Mouse (Mus musculus): ENCODE data around the gene Ep400. TPM values are rescaled to one million over a fixed set of nuclear protein-coding genes. Genes with fewer than 3 reads are reported as not detected.
"Not testable (repeated sequence)": the region's sequence is repeated elsewhere in the genome, so short reads cannot be mapped to it uniquely, and the experiment has no call there.

Gene Ep400
- polyA plus RNA-seq, 1 experiment from 2014 or later, result 21.6 TPM

DNA sequence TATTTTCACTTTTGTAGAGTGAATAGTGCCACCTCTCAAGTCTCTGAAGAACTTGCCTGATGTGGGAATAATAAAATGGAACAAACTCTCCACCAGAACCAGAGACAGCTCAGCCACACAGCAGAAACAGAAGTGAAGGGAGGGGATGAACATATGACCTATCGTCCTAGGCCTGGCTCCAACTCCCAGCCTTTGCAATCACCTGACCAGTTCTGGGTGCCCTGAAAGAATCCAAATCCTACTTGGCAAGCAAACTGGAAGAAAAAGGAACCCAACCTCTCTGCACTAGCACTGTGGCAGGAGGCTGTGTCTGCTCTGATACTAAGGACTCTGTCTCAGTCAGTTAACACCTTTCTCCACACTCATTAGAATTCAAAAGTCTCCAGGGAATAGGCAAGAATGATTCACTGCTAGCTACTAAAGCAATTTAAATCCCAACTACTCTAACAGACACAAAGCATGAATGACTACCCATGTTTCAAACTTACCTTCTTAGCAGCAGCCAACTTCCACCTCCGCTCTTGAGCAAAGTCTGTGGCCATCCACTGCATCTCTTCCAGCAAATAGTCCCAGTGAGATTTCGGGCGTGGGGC is 37.2 kb downstream of the Ep400 start:
- no peaks in the 10 kb centered on the region for H3K27me3 ChIP-seq (ENCODE audit: insufficient read depth, low read length)
- DNase-seq (ENCODE audit: low spot score) (no peak), ATAC-seq (replicated peaks; ENCODE audit: low FRiP score, low read depth) (no peak)
- no peak overlapping the region for H3K27ac ChIP-seq
- 89% methylated on average over 4 of the region's 4 CpGs for WGBS
- no peaks in the 10 kb centered on the region for H3K9me3 ChIP-seq (replicated peaks; ENCODE audit: low read length)
- no peak overlapping the region for H3K4me3 ChIP-seq (replicated peaks; ENCODE audit: low read depth, low read length)
- H3K36me3 ChIP-seq (ENCODE audit: insufficient read depth, low read length), result peaks cover 30% of the 10 kb centered on the region
- no peak overlapping the region for H3K9ac ChIP-seq (ENCODE audit: low read depth, low read length)
- no peak for TF ChIP-seq CTCF (IDR thresholded peaks at IDR 0.05; ENCODE audit: low read depth)
- H3K4me2 ChIP-seq (ENCODE audit: low read length), result no peak overlapping the region
- H3K4me1 ChIP-seq (replicated peaks; ENCODE audit: insufficient read depth, low read length), result no peaks in the 10 kb centered on the region

DNA sequence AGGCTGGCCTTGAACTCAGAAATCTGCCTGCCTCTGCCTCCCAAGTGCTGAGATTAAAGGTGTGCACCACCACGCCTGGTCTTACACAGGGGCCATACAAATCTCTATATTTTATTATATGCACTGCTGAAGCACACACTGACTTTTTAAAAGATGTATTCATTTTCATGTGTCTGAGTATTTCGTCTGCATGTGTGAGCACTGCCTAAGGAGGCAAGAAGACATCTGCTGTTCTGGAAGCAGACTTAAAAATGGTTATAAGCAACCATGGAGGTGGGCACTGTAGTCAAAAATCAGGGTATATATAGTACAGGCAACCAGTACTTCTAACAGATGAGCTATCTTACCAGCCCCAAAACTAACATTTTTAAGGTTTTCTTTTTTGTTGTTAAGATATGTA is 39.3 kb downstream of the Ep400 start:
- no peaks in the 10 kb centered on the region for H3K4me1 ChIP-seq (replicated peaks; ENCODE audit: insufficient read depth, low read length)
- no peak overlapping the region for H3K9ac ChIP-seq (ENCODE audit: low read depth, low read length)
- ATAC-seq (replicated peaks; ENCODE audit: low FRiP score, low read depth), result no peak
- H3K27ac ChIP-seq, result no peak overlapping the region
- no peaks in the 10 kb centered on the region for H3K27me3 ChIP-seq (ENCODE audit: insufficient read depth, low read length)
- no peak for TF ChIP-seq CTCF (IDR thresholded peaks at IDR 0.05; ENCODE audit: low read depth)
- no peaks in the 10 kb centered on the region for H3K9me3 ChIP-seq (replicated peaks; ENCODE audit: low read length)
- H3K4me2 ChIP-seq (ENCODE audit: low read length), result no peak overlapping the region
- peaks cover 47% of the 10 kb centered on the region for H3K36me3 ChIP-seq (ENCODE audit: insufficient read depth, low read length)
- H3K4me3 ChIP-seq (replicated peaks; ENCODE audit: low read depth, low read length), result no peak overlapping the region
- 90% methylated on average over 2 of the region's 2 CpGs for WGBS
- DNase-seq (ENCODE audit: low spot score), result no peak

DNA sequence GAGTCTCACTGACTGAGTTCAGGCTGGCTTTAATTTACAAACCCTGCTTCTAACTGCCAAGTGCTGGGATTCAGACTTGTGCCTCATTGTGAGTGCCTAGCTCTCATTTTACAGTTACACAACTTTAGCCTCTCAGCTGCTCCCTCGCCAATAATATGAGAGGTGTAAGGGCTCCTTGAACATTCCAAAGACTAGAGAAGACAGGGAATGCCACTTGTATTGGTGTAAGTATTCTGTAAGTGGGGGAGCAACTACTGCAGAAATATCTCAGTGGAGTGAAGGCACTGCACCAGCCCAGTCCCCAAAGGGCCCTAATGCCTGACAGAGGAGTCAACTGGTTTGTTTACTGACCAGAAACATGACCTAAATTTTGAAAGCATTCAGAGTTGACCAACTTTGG is 42.7 kb downstream of the Ep400 start:
- no peaks in the 10 kb centered on the region for H3K4me1 ChIP-seq (replicated peaks; ENCODE audit: insufficient read depth, low read length)
- H3K4me2 ChIP-seq (ENCODE audit: low read length), result no peak overlapping the region
- 98% methylated on average over 1 of the region's 1 CpGs for WGBS
- no peak overlapping the region for H3K4me3 ChIP-seq (replicated peaks; ENCODE audit: low read depth, low read length)
- H3K9me3 ChIP-seq (replicated peaks; ENCODE audit: low read length), result no peaks in the 10 kb centered on the region
- DNase-seq (ENCODE audit: low spot score) (no peak), ATAC-seq (replicated peaks; ENCODE audit: low FRiP score, low read depth) (no peak)
- H3K27me3 ChIP-seq (ENCODE audit: insufficient read depth, low read length), result no peaks in the 10 kb centered on the region
- H3K27ac ChIP-seq, result no peak overlapping the region
- no peak for TF ChIP-seq CTCF (IDR thresholded peaks at IDR 0.05; ENCODE audit: low read depth)
- peaks cover 61% of the 10 kb centered on the region for H3K36me3 ChIP-seq (ENCODE audit: insufficient read depth, low read length)
- no peak overlapping the region for H3K9ac ChIP-seq (ENCODE audit: low read depth, low read length)

DNA sequence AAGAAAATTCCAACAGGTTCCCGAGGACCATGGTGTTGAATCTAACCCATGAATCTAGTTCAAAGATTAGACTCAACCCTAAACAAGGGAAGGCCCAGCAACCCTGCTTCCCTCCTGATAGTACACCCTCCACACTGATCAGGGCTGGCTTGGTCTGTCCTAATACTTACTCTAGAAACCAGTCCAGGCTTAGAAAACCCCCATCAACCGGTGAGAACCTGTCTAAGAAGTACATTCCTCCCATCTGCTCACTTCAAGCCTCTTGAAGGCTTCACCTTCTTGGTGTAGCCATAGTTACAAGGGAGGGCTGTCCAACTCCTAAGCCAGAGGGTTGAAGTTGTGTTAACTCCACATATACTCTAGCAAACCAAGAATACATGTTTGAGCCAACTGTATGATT is 47.0 kb downstream of the Ep400 start:
- H3K4me2 ChIP-seq (ENCODE audit: low read length), result no peak overlapping the region
- H3K27me3 ChIP-seq (ENCODE audit: insufficient read depth, low read length), result no peaks in the 10 kb centered on the region
- ATAC-seq (replicated peaks; ENCODE audit: low FRiP score, low read depth), result no peak
- no peak overlapping the region for H3K9ac ChIP-seq (ENCODE audit: low read depth, low read length)
- 92% methylated on average over 2 of the region's 2 CpGs for WGBS
- TF ChIP-seq CTCF (IDR thresholded peaks at IDR 0.05; ENCODE audit: low read depth), result no peak
- no peak overlapping the region for H3K4me3 ChIP-seq (replicated peaks; ENCODE audit: low read depth, low read length)
- DNase-seq (ENCODE audit: low spot score), result no peak
- H3K27ac ChIP-seq, result no peak overlapping the region
- H3K9me3 ChIP-seq (replicated peaks; ENCODE audit: low read length), result no peaks in the 10 kb centered on the region
- H3K36me3 ChIP-seq (ENCODE audit: insufficient read depth, low read length), result peaks cover 62% of the 10 kb centered on the region
- no peaks in the 10 kb centered on the region for H3K4me1 ChIP-seq (replicated peaks; ENCODE audit: insufficient read depth, low read length)

DNA sequence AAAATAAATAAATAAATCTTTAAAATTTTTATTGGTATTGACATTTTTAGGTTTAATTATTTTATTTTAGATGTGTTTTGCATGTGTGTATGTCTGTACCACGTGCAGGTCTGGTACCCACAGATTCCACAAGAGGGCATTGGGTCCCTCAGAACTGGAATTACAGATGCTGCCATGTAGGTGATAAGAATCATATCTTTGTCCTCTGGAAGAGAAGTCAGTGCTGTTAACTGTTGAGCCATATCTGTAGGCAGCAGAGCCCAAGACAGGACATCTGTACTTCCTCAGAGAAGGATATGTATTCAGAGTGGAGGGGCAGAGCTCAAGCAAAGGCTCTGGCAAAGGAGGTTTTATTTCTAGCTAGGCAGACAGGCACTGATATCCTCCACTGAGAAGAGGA is 49.1 kb downstream of the Ep400 start:
- H3K4me2 ChIP-seq (ENCODE audit: low read length); H3K9ac ChIP-seq (ENCODE audit: low read depth, low read length); ATAC-seq (replicated peaks; ENCODE audit: low FRiP score, low read depth); H3K4me3 ChIP-seq (replicated peaks; ENCODE audit: low read depth, low read length); DNase-seq (ENCODE audit: low spot score); H3K9me3 ChIP-seq (replicated peaks; ENCODE audit: low read length); H3K4me1 ChIP-seq (replicated peaks; ENCODE audit: insufficient read depth, low read length); H3K27me3 ChIP-seq (ENCODE audit: insufficient read depth, low read length); H3K27ac ChIP-seq: not testable (repeated sequence)
- peaks cover 52% of the 10 kb centered on the region for H3K36me3 ChIP-seq (ENCODE audit: insufficient read depth, low read length)
- 96% methylated on average over 1 of the region's 1 CpGs for WGBS

DNA sequence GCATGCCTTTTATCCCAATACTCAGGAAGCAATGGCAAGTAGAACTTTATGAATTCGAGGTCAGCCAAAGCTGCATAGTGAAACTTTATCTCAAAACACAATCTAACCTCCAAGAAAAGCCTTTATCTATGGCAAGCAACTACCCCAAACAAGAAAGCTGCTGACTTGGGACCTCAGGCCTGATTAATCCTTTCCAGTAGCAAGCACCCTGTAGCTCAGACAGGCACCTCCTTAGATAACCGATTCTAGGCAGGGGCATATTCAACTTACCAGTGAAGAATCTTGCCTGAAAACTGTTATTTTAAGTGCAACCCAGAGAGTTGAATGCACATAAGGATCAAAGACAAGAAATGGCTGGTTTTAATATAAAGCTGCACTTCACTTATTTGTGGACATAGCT is 59.1 kb downstream of the Ep400 start:
- no peak overlapping the region for H3K27ac ChIP-seq
- no peaks in the 10 kb centered on the region for H3K27me3 ChIP-seq (ENCODE audit: insufficient read depth, low read length)
- H3K9ac ChIP-seq (ENCODE audit: low read depth, low read length), result no peak overlapping the region
- no peak for TF ChIP-seq CTCF (IDR thresholded peaks at IDR 0.05; ENCODE audit: low read depth)
- WGBS, result 94% methylated on average over 2 of the region's 2 CpGs
- H3K4me2 ChIP-seq (ENCODE audit: low read length), result no peak overlapping the region
- DNase-seq (ENCODE audit: low spot score) (no peak), ATAC-seq (replicated peaks; ENCODE audit: low FRiP score, low read depth) (no peak)
- H3K4me1 ChIP-seq (replicated peaks; ENCODE audit: insufficient read depth, low read length), result no peaks in the 10 kb centered on the region
- H3K36me3 ChIP-seq (ENCODE audit: insufficient read depth, low read length), result peaks cover 36% of the 10 kb centered on the region
- H3K4me3 ChIP-seq (replicated peaks; ENCODE audit: low read depth, low read length), result no peak overlapping the region
- H3K9me3 ChIP-seq (replicated peaks; ENCODE audit: low read length), result no peaks in the 10 kb centered on the region

DNA sequence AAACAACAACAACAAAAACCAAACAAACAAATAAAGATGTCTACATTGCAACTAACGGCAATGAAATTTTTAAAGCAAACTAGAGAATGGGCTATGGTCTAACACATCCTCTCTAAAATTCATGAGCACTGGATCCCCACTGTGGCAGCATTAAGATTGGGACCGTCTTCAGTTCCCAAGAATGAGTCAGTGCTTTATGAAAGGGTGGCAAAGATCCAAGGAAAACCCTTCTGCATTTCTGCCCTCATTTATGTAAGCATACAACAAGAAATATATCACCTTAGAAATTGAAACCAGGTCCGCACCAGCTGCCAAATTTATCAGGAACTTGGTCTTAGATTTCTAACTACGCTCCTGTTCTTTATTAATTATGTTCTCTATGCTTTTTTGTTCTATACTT is 61.3 kb downstream of the Ep400 start:
- no peak for DNase-seq (ENCODE audit: low spot score)
- H3K36me3 ChIP-seq (ENCODE audit: insufficient read depth, low read length), result peaks cover 54% of the 10 kb centered on the region

More for the DNA sequence above, 61.3 kb downstream of the Ep400 start:
- H3K9me3 ChIP-seq (replicated peaks; ENCODE audit: low read length), result no peaks in the 10 kb centered on the region
- no peaks in the 10 kb centered on the region for H3K4me1 ChIP-seq (replicated peaks; ENCODE audit: insufficient read depth, low read length)
- no peaks in the 10 kb centered on the region for H3K27me3 ChIP-seq (ENCODE audit: insufficient read depth, low read length)
- no peak overlapping the region for H3K27ac ChIP-seq
- ATAC-seq (replicated peaks; ENCODE audit: low FRiP score, low read depth), result no peak
- H3K4me2 ChIP-seq (ENCODE audit: low read length), result no peak overlapping the region
- WGBS, result 90% methylated on average over 4 of the region's 4 CpGs
- H3K9ac ChIP-seq (ENCODE audit: low read depth, low read length), result no peak overlapping the region
- no peak for TF ChIP-seq CTCF (IDR thresholded peaks at IDR 0.05; ENCODE audit: low read depth)
- H3K4me3 ChIP-seq (replicated peaks; ENCODE audit: low read depth, low read length), result no peak overlapping the region

Measured in kidney, postnatal 0 days (tissue).